Mouse (Mus musculus): ENCODE measurements around the gene Ube2h.

- TF ChIP-seq CTCF (IDR thresholded peaks at IDR 0.05; ENCODE audit: control insufficient read depth, insufficient read depth, insufficient replicate concordance, low read depth, low read length) (no peak), POLR2A (IDR thresholded peaks at IDR 0.05; ENCODE audit: control insufficient read depth, low read depth, low read length) (no peak)
Measured at GRCm38 (mm10) chr6:30217581-30217980, 86.8 kb downstream of the Ube2h start.
